Mouse (Mus musculus): ENCODE data around the gene Pkp4.

GRCm38 (mm10) chr2:59342591-59343210, 182.1 kb downstream of the Pkp4 start:
- TF ChIP-seq CTCF (IDR thresholded peaks at IDR 0.05; ENCODE audit: borderline replicate concordance, insufficient read depth, low read length): no peak
- TF ChIP-seq POLR2A (IDR thresholded peaks at IDR 0.05; ENCODE audit: low read depth, low read length): no peak

Data from embryonic fibroblast, embryonic 13.5 days (primary cell).